Mouse (Mus musculus) heart, adult 18-20 months (tissue): ENCODE measurements around the gene Laptm5. TPM values are rescaled to one million over a fixed set of nuclear protein-coding genes. Genes with fewer than 3 reads are reported as not detected.

Experiments
- DNase-seq, 2 experiments: peaks; one replicate each; pipeline ENCODE4 v3.0.0; 2021 to 2022; ENCODE audit warnings: mixed read lengths in 1 of 2
- total RNA-seq, 2 experiments: library from RNA; stranded (reverse); gene quantifications; 2 replicates each; pipeline ENCODE4 v1.2.3; 2021

Laptm5 gene
- total RNA-seq, 2 experiments from 2014 or later, result 16.5 to 30.3 TPM

- DNase-seq, result no peak
Observed at GRCm38 (mm10) chr4:130919750-130920356, 6.9 kb downstream of the Laptm5 start.

DNA sequence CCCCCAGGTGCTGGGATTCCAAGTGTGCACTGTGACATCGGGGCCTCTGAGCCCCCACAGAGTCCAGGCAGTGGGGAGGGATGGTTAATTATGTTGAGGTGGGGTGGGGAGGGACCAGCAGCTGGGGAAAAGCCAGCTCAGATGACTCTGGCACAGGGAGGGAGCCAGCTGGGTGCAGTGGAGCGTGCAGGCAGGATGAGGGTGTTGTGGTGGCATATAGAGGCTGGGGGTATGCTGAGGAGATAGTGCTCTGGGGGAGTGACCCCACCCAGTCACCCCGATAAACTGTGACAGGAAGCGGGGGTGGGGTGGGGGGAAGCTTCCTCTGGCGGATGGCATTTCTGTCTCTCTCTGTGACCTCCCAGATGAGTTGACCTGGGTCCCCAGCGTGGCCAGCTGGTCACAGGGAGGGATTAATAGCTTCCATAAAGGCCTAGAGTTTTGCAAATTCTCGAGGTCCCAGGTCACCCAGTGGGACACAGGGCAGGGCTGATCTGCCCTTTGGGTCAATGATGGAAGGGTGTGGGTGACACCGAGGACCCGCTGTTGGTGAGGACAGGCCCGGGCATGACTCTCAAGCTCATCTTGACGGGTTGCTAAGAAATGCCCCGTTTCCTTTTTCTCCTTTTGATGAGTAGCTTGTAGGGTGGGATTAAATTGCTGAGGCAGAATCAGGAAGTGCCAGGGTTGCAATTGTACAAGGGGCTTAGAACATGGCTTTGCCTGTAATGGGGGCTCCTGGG, 8.2 kb downstream of the Laptm5 start:
- peak in 1 of 2 experiments; percentile 35 for DNase-seq

- DNase-seq, result peak in 1 of 2 experiments; percentile 26
Observed at GRCm38 (mm10) chr4:130921986-130922385, 9.1 kb downstream of the Laptm5 start.

DNA sequence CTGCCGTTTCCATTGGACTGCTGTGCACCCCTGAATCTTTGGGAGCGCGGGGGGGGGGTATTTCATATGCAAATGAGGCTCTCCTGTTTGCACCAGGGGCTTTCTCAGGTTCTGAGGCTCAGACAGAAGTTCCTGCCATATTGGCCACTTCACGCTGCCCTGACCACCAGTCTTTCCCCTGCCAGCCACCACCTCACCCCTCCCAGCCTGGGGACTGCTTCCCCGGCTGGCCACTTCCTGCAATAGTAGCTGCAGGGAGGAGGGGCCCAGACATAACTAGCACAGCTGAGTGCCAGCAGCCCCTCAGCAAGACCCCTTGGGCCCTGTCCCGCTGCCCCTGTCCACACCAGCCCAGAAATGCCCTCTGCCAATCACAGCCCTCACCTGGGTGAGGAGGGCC, 13.3 kb downstream of the Laptm5 start:
- DNase-seq, result no peak

DNA sequence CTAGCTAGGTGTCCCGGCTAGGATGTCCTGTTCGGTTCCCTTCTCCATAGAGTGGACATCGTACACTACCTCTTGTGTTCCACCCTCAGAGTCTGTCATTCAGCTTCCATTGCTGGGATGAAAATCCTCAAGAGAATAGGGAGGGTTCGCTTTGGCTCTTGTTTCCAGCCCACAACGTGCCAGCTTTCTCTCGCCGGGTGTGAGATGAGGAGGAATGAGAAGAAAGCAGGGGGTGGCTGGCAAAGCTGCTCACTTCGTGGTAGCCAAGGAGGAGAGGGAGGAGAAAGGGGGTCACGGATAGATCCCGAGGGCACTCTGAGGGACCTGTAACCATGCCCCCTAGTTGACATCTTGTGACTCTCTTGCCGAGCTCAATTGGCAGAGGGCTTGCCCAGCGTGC, 14.9 kb downstream of the Laptm5 start:
- DNase-seq, result no peak

DNA sequence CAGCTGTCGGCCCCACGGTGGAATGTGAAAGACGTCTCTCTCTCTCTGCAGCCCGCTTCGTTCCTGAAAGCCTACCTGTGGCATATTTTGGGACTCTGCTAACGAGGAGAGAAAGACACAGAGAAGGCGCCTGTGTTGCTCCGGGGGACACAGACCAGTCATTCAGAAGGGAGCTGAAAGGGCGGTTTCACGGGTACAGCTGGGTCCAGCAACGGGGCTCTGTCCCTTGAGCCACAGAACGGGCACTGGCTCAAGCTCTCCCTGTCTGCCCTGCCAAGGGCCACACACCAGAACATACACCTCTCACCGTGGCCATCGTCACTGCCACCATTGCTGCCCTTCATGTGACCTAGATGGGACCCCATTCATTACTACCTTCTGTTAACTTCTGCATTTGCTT, 29.7 kb downstream of the Laptm5 start:
- DNase-seq, result no peak

DNA sequence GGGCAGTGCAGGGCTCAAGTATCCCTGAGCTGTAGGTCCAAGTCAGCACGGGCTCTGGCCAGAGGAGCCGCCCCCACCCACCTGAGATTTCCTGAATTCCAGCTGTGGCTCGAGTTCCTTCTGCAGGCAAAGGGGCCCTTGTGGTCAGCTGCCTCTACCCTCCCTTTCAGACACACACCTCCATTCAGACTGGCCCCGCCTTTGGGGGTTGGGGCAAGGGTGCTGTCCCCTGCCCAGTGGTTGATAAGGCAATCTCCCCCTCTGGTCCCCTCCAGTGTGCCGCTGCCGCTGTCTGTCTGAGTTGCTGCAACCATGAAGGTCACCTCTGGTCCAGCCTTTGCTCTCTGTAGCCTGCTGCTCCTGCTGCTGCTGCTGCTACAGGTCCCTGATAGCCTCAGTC, 31.2 kb downstream of the Laptm5 start, which contains the start of gene Matn1:
Matn1 (plus strand) TSS at position 274 of the 400 bp plus-strand sequence.
- DNase-seq, result no peak

DNA sequence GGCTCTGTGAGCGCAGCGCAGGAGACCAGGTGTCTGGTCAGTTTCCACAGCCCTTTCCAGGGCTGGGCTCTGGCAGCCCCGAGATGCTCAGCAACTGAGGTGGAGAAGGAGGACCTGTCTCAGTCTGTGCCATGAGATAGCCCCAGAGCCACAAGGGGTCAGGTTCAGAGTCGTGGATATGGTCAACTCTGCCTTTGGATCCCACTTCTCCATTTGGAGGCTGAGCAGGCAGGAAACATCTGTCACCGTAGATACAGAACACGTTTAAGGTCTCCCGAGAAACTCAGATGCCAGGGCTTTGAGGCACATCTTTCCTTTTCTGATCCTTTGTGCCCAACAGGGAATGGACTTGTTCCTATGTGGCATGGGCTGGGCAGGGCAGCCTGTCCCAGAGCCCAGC, 31.9 kb downstream of the Laptm5 start:
- no peak for DNase-seq

DNA sequence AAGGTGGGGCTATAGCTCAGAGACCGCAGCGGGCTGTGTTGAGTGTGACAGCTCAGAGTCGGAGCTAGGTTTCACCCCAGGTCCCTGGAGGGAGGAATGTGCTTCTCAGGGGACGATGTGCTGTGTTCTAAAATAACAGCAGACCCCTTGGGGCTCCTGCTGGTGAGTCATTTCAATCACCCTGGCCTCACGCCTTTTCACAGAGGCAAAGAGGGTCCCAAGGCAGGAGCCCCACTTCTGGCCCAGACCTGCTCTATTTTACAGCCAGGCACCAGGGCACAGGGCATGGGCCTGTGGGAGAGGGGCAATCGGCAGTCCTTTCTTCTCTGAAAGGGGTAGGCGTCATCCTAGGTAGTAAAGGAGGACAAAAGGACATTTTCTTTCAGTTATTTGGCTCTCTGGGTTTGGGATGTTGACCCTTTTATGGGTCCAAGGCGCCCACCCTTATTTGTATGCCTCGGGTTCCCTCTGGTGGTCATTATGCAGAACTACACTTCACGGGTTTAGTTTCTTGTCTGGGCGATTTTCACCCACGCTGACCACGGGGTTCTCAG, 34.2 kb downstream of the Laptm5 start:
- DNase-seq, result peak in 1 of 2 experiments; percentile 56

GRCm38 (mm10) chr4:130949821-130950384, 37.0 kb downstream of the Laptm5 start:
- DNase-seq, result no peak

- no peak for DNase-seq
Observed at GRCm38 (mm10) chr4:130952531-130952930, 39.6 kb downstream of the Laptm5 start.

DNA sequence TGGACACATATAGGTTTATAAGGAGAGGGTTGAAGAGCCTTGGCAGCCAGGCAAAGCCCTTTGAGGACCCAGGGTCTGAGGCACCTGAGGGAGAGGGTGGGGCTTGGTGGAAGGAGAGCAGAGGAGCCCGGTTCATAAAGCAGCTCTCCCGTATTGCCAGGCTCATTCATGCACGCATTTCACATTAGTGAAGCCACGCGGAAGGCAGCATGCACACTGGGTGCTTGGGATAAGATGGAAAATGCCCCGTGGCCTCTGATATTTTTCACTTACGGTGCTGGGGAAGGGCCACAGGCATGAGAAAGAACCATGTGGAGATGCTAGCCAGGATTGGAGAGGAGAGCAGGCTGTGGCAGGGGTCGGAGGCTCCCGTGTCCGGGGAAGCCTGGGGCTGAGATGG, 44.2 kb downstream of the Laptm5 start:
- no peak for DNase-seq

GRCm38 (mm10) chr4:130958812-130959211, 45.9 kb downstream of the Laptm5 start:
- no peak for DNase-seq

GRCm38 (mm10) chr4:130959678-130960077, 46.8 kb downstream of the Laptm5 start:
- no peak for DNase-seq

DNA sequence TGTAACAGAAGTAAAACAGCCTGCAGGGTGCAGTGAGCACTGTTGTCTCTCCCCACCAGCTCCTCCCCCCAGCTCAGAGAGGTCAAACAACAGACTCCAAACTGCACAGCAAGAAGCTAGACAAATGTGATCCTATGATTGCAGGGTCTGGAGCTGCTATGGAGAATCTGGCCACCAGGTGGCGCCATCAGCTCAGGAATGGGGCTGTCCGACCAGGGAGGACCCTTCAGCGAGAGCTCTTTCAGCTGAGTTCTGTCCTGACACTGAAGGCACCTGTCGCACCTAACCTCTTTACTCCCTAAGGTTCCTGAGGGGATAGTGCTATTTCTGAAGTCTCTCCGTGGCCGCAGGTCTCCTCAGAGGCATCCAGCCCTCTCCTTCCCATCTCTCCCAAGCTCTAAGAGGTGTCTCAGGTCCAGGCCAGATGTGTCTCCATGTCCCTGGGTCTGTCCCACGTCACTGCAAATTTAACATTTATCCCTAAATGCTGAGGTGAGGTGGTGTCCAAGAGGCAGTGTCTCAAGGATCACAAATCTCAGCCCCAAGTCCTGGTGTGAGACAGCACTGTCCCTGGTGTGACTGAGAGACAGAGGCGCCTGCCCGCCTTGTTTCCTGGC, 47.3 kb downstream of the Laptm5 start:
- peak; percentile 69 to 95 for DNase-seq

- no peak for DNase-seq
Observed at GRCm38 (mm10) chr4:130971278-130971677, 58.4 kb downstream of the Laptm5 start.

DNA sequence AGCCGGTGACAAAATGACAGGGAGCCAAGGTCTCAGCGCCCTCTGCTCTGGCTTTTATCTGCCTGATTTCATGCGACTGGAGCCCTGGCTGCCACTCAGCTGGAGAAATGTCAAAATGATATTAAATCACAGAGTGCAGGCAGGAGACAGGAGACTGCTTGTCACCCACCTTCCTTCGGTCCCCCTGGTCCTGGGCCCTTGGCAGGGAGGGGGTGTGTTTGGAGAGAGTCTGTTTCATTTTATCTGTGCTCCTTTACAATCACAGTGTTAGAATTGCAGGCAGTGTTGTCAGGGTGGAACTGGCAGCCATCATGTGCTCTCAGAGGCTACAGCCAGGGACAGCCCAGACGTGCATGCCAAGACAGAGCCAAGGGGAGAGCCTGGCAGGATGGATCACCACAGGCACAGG, 59.5 kb downstream of the Laptm5 start:
- peak; percentile 75 to 80 for DNase-seq

DNA sequence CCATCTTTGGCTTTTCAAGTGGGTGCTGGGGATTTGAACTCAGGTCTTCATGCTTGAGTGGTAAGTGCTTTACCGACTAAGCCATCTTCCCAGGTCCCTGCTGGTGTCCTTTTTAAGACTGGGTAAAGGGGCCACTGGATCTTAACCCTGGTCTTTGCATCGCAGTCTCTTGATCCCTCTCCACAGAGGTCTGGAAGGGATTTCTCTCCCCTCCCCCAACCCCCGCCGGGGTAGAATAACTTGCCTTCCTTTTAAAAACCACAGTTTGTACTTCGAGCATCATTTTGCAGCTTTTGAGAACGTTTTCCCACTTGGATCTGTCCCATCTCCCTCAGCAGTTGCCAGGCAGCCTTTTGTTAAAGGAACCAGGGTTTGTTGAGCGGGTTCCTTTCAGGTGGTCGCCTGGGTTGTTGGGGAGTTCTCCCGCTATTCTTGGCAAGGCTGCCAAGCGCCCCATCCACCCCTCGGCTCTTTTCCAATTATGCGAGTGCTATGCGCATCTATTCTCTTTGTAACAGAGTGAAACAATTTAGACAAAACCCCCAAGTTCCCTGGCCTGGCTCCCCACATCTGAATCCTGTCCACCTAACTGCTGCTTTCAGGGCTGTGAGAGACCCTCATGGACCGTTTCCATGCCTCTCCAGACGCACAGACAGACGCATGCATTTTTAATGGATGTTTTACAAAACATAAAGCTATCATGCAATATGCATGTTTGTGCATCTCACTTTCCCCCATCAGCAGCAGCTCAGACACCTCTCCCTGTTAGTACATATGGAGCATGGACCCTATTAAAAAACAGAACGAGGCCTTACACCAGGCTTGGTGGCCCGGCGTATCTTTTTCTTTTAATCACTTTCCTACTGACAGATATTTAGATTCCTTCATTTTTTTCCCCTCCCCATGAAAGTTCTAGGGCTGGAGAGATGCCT, 60.7 kb downstream of the Laptm5 start:
- no peak for DNase-seq

GRCm38 (mm10) chr4:130978981-130979380, 66.1 kb downstream of the Laptm5 start:
- peak; percentile 38 to 57 for DNase-seq

- no peak for DNase-seq
Observed at GRCm38 (mm10) chr4:130984416-130985182, 71.7 kb downstream of the Laptm5 start.
